13 mouse cellular contexts compared by ENCODE assay signal in genomic region chr6:23383004-23383347, GRCm38 (mm10).
DNase-seq lines count a peak whose midpoint lies in the region; ATAC-seq lines count a peak whose summit lies in the region.
"Had no signal": no experiment of that assay in that cellular context is flagged by ENCODE, and none has a peak within 500 bp of the region (broad histone marks: within the 10 kb centered on the region; RNA-seq: fewer than 3 reads in every experiment).

No protein-coding gene starts in this region.

- no peaks in the 10 kb centered on the region for H3K36me3 ChIP-seq in embryonic facial prominence, embryonic 13.5 days
- no peaks in the 10 kb centered on the region for H3K36me3 ChIP-seq in limb, embryonic 13.5 days
- no peaks in the 10 kb centered on the region for H3K36me3 ChIP-seq in neural tube, embryonic 14.5 days (ENCODE audit: control insufficient read depth, insufficient read depth, low read length)
- H3K36me3 ChIP-seq: liver, embryonic 12.5 days had no signal

- DNase-seq in forelimb bud, embryonic 11.5 days (ENCODE audit: low read depth, low spot score): peak; percentile 25
- no peak for DNase-seq in frontal cortex, adult 2 months (ENCODE audit: extremely low spot score in 1 of 2, low spot score in 1 of 2)
- DNase-seq in cerebellum, postnatal 10 days: no peak
- DNase-seq in left cerebral cortex, postnatal 14 days (ENCODE audit: low spot score in 2 of 2): no peak
- DNase-seq: adrenal gland, adult 8-10 months; heart, postnatal 4 days; kidney, adult 9 months; layer of hippocampus, postnatal 36 days had no signal

- ATAC-seq in embryonic facial prominence, embryonic 13.5 days (ENCODE audit: insufficient number of reproducible peaks, insufficient read depth, low FRiP score, low TSS enrichment, low read depth): no peak
- no peak; the same call in 1 of the 2 replicates for ATAC-seq in limb, embryonic 13.5 days (ENCODE audit: low FRiP score, low read depth)
- peak; percentile 50; the same call in 1 of the 2 replicates for ATAC-seq in neural tube, embryonic 14.5 days (ENCODE audit: low read depth)
- ATAC-seq: liver, embryonic 12.5 days had no signal

- no peak overlapping the region for H3K9ac ChIP-seq in embryonic facial prominence, embryonic 13.5 days
- no peak overlapping the region for H3K9ac ChIP-seq in limb, embryonic 13.5 days
- no peak overlapping the region for H3K9ac ChIP-seq in neural tube, embryonic 14.5 days (replicated peaks; ENCODE audit: low read depth, low read length)
- H3K9ac ChIP-seq: liver, embryonic 12.5 days had no signal

- no peak overlapping the region for H3K27ac ChIP-seq in embryonic facial prominence, embryonic 13.5 days
- no peak overlapping the region for H3K27ac ChIP-seq in limb, embryonic 13.5 days
- no peak overlapping the region for H3K27ac ChIP-seq in neural tube, embryonic 14.5 days (ENCODE audit: low read depth, low read length)
- H3K27ac ChIP-seq: liver, embryonic 12.5 days; macrophage had no signal

- intact Hi-C loops in left cerebral cortex, postnatal 14 days (cut with DNase I): no loop called here

- H3K9me3 ChIP-seq in embryonic facial prominence, embryonic 13.5 days: no peaks in the 10 kb centered on the region
- H3K9me3 ChIP-seq in limb, embryonic 13.5 days: no peaks in the 10 kb centered on the region
- H3K9me3 ChIP-seq in neural tube, embryonic 14.5 days (ENCODE audit: control insufficient read depth, low read length): no peaks in the 10 kb centered on the region
- H3K9me3 ChIP-seq: liver, embryonic 12.5 days had no signal

- H3K4me3 ChIP-seq in embryonic facial prominence, embryonic 13.5 days: no peak overlapping the region
- H3K4me3 ChIP-seq in limb, embryonic 13.5 days: no peak overlapping the region
- H3K4me3 ChIP-seq in neural tube, embryonic 14.5 days (ENCODE audit: low read depth, low read length): no peak overlapping the region
- H3K4me3 ChIP-seq: liver, embryonic 12.5 days had no signal

- no peaks in the 10 kb centered on the region for H3K27me3 ChIP-seq in embryonic facial prominence, embryonic 13.5 days
- H3K27me3 ChIP-seq in limb, embryonic 13.5 days: no peaks in the 10 kb centered on the region
- H3K27me3 ChIP-seq in neural tube, embryonic 14.5 days (ENCODE audit: control insufficient read depth, insufficient read depth, low read length): no peaks in the 10 kb centered on the region
- H3K27me3 ChIP-seq: liver, embryonic 12.5 days had no signal

- peak overlapping the region; percentile 18 for H3K4me2 ChIP-seq in embryonic facial prominence, embryonic 13.5 days
- H3K4me2 ChIP-seq in limb, embryonic 13.5 days (replicated peaks): peak overlapping the region; percentile 46
- peak overlapping the region; percentile 26 for H3K4me2 ChIP-seq in neural tube, embryonic 14.5 days (ENCODE audit: low read depth, low read length)
- H3K4me2 ChIP-seq: liver, embryonic 12.5 days had no signal

- H3K4me1 ChIP-seq in embryonic facial prominence, embryonic 13.5 days: peaks cover 3% of the 10 kb centered on the region; the same call in 1 of the 2 replicates
- H3K4me1 ChIP-seq in limb, embryonic 13.5 days: peaks cover 9% of the 10 kb centered on the region
- H3K4me1 ChIP-seq in neural tube, embryonic 14.5 days (ENCODE audit: control insufficient read depth, insufficient read depth, low read length): peaks cover 6% of the 10 kb centered on the region; the same call in 1 of the 2 replicates
- H3K4me1 ChIP-seq: liver, embryonic 12.5 days had no signal

- WGBS in embryonic facial prominence, embryonic 13.5 days: 21% methylated on average over 1 of the region's 1 CpGs
- 11% methylated on average over 1 of the region's 1 CpGs for WGBS in limb, embryonic 13.5 days
- WGBS in neural tube, embryonic 14.5 days: 32% methylated on average over 1 of the region's 1 CpGs
